Mouse (Mus musculus): Measurements from ENCODE around the gene Il12rb1.

- TF ChIP-seq CTCF (IDR thresholded peaks at IDR 0.05; ENCODE audit: borderline replicate concordance, extremely low read depth, insufficient read depth, insufficient read length) (no peak), POLR2A (IDR thresholded peaks at IDR 0.05; ENCODE audit: borderline replicate concordance, extremely low read depth, insufficient read depth, insufficient read length, poor library complexity, severe bottlenecking) (peak; percentile 82)
Observed at GRCm38 (mm10) chr8:70791975-70792691, 16.1 kb upstream of the Il12rb1 start.

Data from brain, embryonic 14.5 days (tissue).